Mouse (Mus musculus): ENCODE measurements around the gene Akap13. TPM values are rescaled to one million over a fixed set of nuclear protein-coding genes. Genes with fewer than 3 reads are reported as not detected.

Gene Akap13
- total and polyA plus RNA-seq, 3 experiments: 16.8 to 72.0 (median 64.1) TPM

- WGBS: 84% methylated on average over 6 of the region's 6 CpGs
- Histone ChIP-seq H3K4me3 (no peak overlapping the region), H3K36me3 (ENCODE audit: control insufficient read depth, insufficient read depth, low read length) (peaks cover 28% of the 10 kb centered on the region), H3K79me2 (replicated peaks; ENCODE audit: control insufficient read depth, insufficient read depth, low read length) (no peaks in the 10 kb centered on the region; the same call in 1 of the 2 replicates), H3K27ac (peak overlapping the region; percentile 56), H3K9ac (ENCODE audit: low read depth, low read length) (no peak overlapping the region), H3K4me1 (ENCODE audit: control insufficient read depth, insufficient read depth, low read length) (peaks cover 11% of the 10 kb centered on the region), H3K27me3 (ENCODE audit: control insufficient read depth, insufficient read depth, low read length) (no peaks in the 10 kb centered on the region)
- intact Hi-C loops (cut with DNase I): no loop called here
- no peak for DNase-seq
- TF ChIP-seq EP300 (IDR thresholded peaks at IDR 0.05; ENCODE audit: insufficient read depth, low read depth, low read length): no peak
- TF ChIP-seq CTCF (IDR thresholded peaks at IDR 0.05): no peak
- no peak for TF ChIP-seq POLR2A (IDR thresholded peaks at IDR 0.05; ENCODE audit: insufficient read depth, low read depth, low read length)
Observed at GRCm38 (mm10) chr7:75550791-75551336, 95.5 kb downstream of the Akap13 start.

- 80% methylated on average over 8 of the region's 8 CpGs for WGBS
- Histone ChIP-seq H3K36me3 (ENCODE audit: control insufficient read depth, insufficient read depth, low read length) (peaks cover 28% of the 10 kb centered on the region), H3K9ac (ENCODE audit: low read depth, low read length) (no peak overlapping the region), H3K79me2 (replicated peaks; ENCODE audit: control insufficient read depth, insufficient read depth, low read length) (no peaks in the 10 kb centered on the region; the same call in 1 of the 2 replicates), H3K27ac (peak overlapping the region; percentile 2; the same call in 1 of the 2 replicates), H3K27me3 (ENCODE audit: control insufficient read depth, insufficient read depth, low read length) (no peaks in the 10 kb centered on the region), H3K4me3 (no peak overlapping the region), H3K4me1 (ENCODE audit: control insufficient read depth, insufficient read depth, low read length) (peaks cover 11% of the 10 kb centered on the region)
- TF ChIP-seq POLR2A (IDR thresholded peaks at IDR 0.05; ENCODE audit: insufficient read depth, low read depth, low read length): no peak
- TF ChIP-seq CTCF (IDR thresholded peaks at IDR 0.05): no peak
- no peak for TF ChIP-seq EP300 (IDR thresholded peaks at IDR 0.05; ENCODE audit: insufficient read depth, low read depth, low read length)
- DNase-seq: no peak
- intact Hi-C loops (cut with DNase I): no loop called here
Observed at GRCm38 (mm10) chr7:75553002-75553666, 97.8 kb downstream of the Akap13 start.

GRCm38 (mm10) chr7:75553667-75554045 is 98.3 kb downstream of the Akap13 start:
- Histone ChIP-seq H3K79me2 (replicated peaks; ENCODE audit: control insufficient read depth, insufficient read depth, low read length) (no peaks in the 10 kb centered on the region; the same call in 1 of the 2 replicates), H3K4me1 (ENCODE audit: control insufficient read depth, insufficient read depth, low read length) (peaks cover 16% of the 10 kb centered on the region), H3K27me3 (ENCODE audit: control insufficient read depth, insufficient read depth, low read length) (no peaks in the 10 kb centered on the region), H3K27ac (peak overlapping the region; percentile 2; the same call in 1 of the 2 replicates), H3K36me3 (ENCODE audit: control insufficient read depth, insufficient read depth, low read length) (peaks cover 30% of the 10 kb centered on the region), H3K4me3 (no peak overlapping the region), H3K9ac (ENCODE audit: low read depth, low read length) (no peak overlapping the region)
- TF ChIP-seq CTCF (IDR thresholded peaks at IDR 0.05): peak; percentile 62
- no peak for TF ChIP-seq EP300 (IDR thresholded peaks at IDR 0.05; ENCODE audit: insufficient read depth, low read depth, low read length)
- no peak for TF ChIP-seq POLR2A (IDR thresholded peaks at IDR 0.05; ENCODE audit: insufficient read depth, low read depth, low read length)
- intact Hi-C loops (cut with DNase I): loop anchor here (1.0 kb wide), 1 partner anchor 154 kb away; no protein-coding TSS in a partner anchor
- DNase-seq: no peak

- Histone ChIP-seq H3K36me3 (ENCODE audit: control insufficient read depth, insufficient read depth, low read length) (peaks cover 28% of the 10 kb centered on the region), H3K4me1 (ENCODE audit: control insufficient read depth, insufficient read depth, low read length) (peaks cover 16% of the 10 kb centered on the region), H3K27me3 (ENCODE audit: control insufficient read depth, insufficient read depth, low read length) (no peaks in the 10 kb centered on the region), H3K79me2 (replicated peaks; ENCODE audit: control insufficient read depth, insufficient read depth, low read length) (no peaks in the 10 kb centered on the region; the same call in 1 of the 2 replicates), H3K27ac (peak overlapping the region; percentile 2; the same call in 1 of the 2 replicates), H3K9ac (ENCODE audit: low read depth, low read length) (no peak overlapping the region), H3K4me3 (no peak overlapping the region)
- no peak for TF ChIP-seq CTCF (IDR thresholded peaks at IDR 0.05)
- TF ChIP-seq EP300 (IDR thresholded peaks at IDR 0.05; ENCODE audit: insufficient read depth, low read depth, low read length): no peak
- intact Hi-C loops (cut with DNase I): loop anchor here (1.0 kb wide), 1 partner anchor 155 kb away; no protein-coding TSS in a partner anchor
- DNase-seq: peak in 1 of 2 experiments; percentile 16
Observed at GRCm38 (mm10) chr7:75554065-75554464, 98.7 kb downstream of the Akap13 start.

GRCm38 (mm10) chr7:75555940-75556339 is 100.6 kb downstream of the Akap13 start:
- Histone ChIP-seq H3K27me3 (ENCODE audit: control insufficient read depth, insufficient read depth, low read length) (no peaks in the 10 kb centered on the region), H3K27ac (peak overlapping the region; percentile 44), H3K79me2 (replicated peaks; ENCODE audit: control insufficient read depth, insufficient read depth, low read length) (no peaks in the 10 kb centered on the region; the same call in 1 of the 2 replicates), H3K36me3 (ENCODE audit: control insufficient read depth, insufficient read depth, low read length) (peaks cover 15% of the 10 kb centered on the region), H3K4me1 (ENCODE audit: control insufficient read depth, insufficient read depth, low read length) (peaks cover 14% of the 10 kb centered on the region), H3K9ac (ENCODE audit: low read depth, low read length) (no peak overlapping the region), H3K4me3 (no peak overlapping the region)
- intact Hi-C loops (cut with DNase I): loop anchor here (1.0 to 5.0 kb wide), 2 partner anchors 185 to 326 kb away; no protein-coding TSS in a partner anchor
- WGBS: 36% methylated on average over 6 of the region's 6 CpGs
- DNase-seq: no peak
- TF ChIP-seq CTCF (IDR thresholded peaks at IDR 0.05) (peak; percentile 82), POLR2A (IDR thresholded peaks at IDR 0.05; ENCODE audit: insufficient read depth, low read depth, low read length) (no peak)

- no peak overlapping the region for H3K4me3 ChIP-seq
- peaks cover 5% of the 10 kb centered on the region for H3K79me2 ChIP-seq (replicated peaks; ENCODE audit: control insufficient read depth, insufficient read depth, low read length)
- H3K4me1 ChIP-seq (ENCODE audit: control insufficient read depth, insufficient read depth, low read length): peaks cover 14% of the 10 kb centered on the region
- DNase-seq: no peak
- H3K27ac ChIP-seq: no peak overlapping the region
- 92% methylated on average over 1 of the region's 1 CpGs for WGBS
- intact Hi-C loops (cut with DNase I): loop anchor here (2.0 to 5.0 kb wide), 2 partner anchors 103 to 324 kb away; partner anchors contain the start of gene Akap13
- TF ChIP-seq POLR2A (IDR thresholded peaks at IDR 0.05; ENCODE audit: insufficient read depth, low read depth, low read length): no peak
- no peak for TF ChIP-seq EP300 (IDR thresholded peaks at IDR 0.05; ENCODE audit: insufficient read depth, low read depth, low read length)
- TF ChIP-seq CTCF (IDR thresholded peaks at IDR 0.05): no peak
- H3K36me3 ChIP-seq (ENCODE audit: control insufficient read depth, insufficient read depth, low read length): peaks cover 10% of the 10 kb centered on the region
- no peaks in the 10 kb centered on the region for H3K27me3 ChIP-seq (ENCODE audit: control insufficient read depth, insufficient read depth, low read length)
- no peak overlapping the region for H3K9ac ChIP-seq (ENCODE audit: low read depth, low read length)
Observed at GRCm38 (mm10) chr7:75558225-75558624, 102.9 kb downstream of the Akap13 start.

Measured in heart, adult 2 months (tissue).